Mouse (Mus musculus) testis, adult 2 months (tissue): ENCODE data around the gene Pnmal2. TPM values are rescaled to one million over a fixed set of nuclear protein-coding genes. Genes with fewer than 3 reads are reported as not detected.
A peak's percentile ranks its signal among the peaks of the same experiment; 100 is the strongest.

Source experiments
- H3K27ac ChIP-seq: fragments of 200-500 bp; 2 replicates; pipeline ENCODE4 v1.5.1; 2012; ENCODE audit warnings: low read depth, low read length; ENCODE audit not compliant: control insufficient read depth, insufficient read depth
- H3K27me3 ChIP-seq: fragments of 200-500 bp; 2 replicates; pipeline ENCODE4 v1.6.1; 2012; ENCODE audit warnings: mild to moderate bottlenecking, low read length, moderate library complexity; ENCODE audit not compliant: control insufficient read depth, insufficient read depth
- H3K36me3 ChIP-seq: fragments of 200-500 bp; 2 replicates; pipeline ENCODE4 v1.6.1; 2012; ENCODE audit warnings: mild to moderate bottlenecking, low read length; ENCODE audit not compliant: control insufficient read depth, insufficient read depth
- H3K4me1 ChIP-seq: fragments of 200-500 bp; 2 replicates; pipeline ENCODE4 v1.6.1; 2012; ENCODE audit warnings: low read length; ENCODE audit not compliant: control insufficient read depth, insufficient read depth
- H3K4me3 ChIP-seq: fragments of 200-500 bp; 2 replicates; pipeline ENCODE4 v1.5.1; 2012; ENCODE audit warnings: low read depth, mild to moderate bottlenecking, low read length, moderate library complexity, mixed read lengths; ENCODE audit not compliant: control insufficient read depth
- CTCF ChIP-seq: fragments of 200-500 bp; IDR thresholded peaks from 2 replicates; pipeline ENCODE4 v1.5.1; 2012; ENCODE audit warnings: low read depth, mild to moderate bottlenecking, inconsistent platforms, low read length, moderate library complexity; ENCODE audit not compliant: control insufficient read depth, insufficient read depth, insufficient replicate concordance
- POLR2A ChIP-seq: fragments of 200-500 bp; IDR thresholded peaks from 2 replicates; pipeline ENCODE4 v1.6.1; 2012; ENCODE audit warnings: low read depth, mild to moderate bottlenecking, inconsistent platforms, low read length, moderate library complexity; ENCODE audit not compliant: control insufficient read depth
- polyA plus RNA-seq: library from polyadenylated mRNA; depleted of rRNA; stranded (reverse); fragments of >200 nt; gene quantifications from 2 replicates; pipeline ENCODE4 v1.2.3, GENCODE M21; 2012

The Pnmal2 gene
- polyA plus RNA-seq, 1 experiment: 41.6 TPM

DNA sequence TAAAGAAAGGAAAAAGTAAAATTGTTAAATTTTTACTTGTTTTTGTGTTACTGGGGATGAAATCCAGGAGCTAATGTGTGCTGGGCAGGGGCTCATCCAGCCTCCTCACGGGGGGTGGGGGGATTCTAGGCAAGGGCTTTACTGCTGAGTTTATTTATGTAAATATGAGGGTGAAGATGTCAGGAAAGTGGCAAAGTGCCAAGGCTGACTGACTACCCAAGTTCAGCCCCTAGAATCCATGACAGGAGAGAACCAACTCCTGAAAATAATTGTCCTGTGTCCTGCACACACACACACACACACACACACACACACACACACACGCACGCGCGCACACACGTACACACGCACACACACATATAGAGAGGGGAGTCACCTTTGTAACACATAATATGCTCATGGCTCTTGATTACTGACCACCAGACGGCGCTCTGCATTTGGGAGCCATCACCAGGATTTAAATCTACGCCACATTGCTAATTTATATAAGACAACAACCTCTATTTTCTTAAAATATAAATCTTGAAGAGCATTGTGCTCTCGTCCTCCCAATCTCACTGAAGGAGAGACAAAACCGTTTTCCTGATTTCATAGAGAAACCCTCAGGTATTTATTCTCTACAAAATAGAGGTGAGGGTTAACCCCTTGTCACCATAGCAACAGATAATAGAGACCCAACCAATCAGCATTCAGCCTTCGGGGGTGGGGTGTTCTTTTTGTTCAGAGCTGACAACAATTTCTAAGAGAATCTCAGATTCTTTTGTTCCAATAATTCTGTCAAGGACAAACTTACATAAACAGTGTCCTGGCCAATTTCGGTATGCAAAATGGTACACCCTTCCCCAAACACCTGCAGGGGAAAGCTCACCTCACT, 11.5 kb upstream of the Pnmal2 start:
- Histone ChIP-seq H3K4me1 (peaks cover 9% of the 10 kb centered on the region), H3K4me3 (peak overlapping the region; percentile 77), H3K27ac (no peak overlapping the region), H3K27me3 (no peaks in the 10 kb centered on the region), H3K36me3 (no peaks in the 10 kb centered on the region)
- 0 out of 2 replicates have a peak, but pooled peaks have one; percentile 3 for TF ChIP-seq CTCF
- no peak for TF ChIP-seq POLR2A

DNA sequence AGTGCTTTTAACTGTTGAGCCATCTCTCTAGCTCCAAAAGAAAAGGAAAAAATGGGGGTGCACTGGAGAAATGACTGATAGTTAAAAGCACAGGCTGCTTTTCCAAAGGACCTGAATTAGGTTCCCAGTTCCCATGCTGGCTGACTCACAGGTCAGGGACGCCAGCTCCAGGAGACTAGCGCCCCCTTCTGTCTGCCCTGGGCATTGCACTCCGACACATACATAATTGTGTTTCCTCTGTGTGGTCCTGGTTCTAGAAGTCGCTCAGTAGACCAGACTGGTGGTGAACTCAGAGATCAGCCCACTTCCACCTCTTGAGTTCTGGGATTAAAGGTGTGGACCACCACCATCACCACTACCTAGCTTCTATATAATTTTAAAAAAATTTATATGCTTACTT, 7.2 kb upstream of the Pnmal2 start:
- Histone ChIP-seq H3K27me3 (no peaks in the 10 kb centered on the region), H3K36me3 (no peaks in the 10 kb centered on the region), H3K4me1 (peaks cover 4% of the 10 kb centered on the region), H3K27ac (no peak overlapping the region), H3K4me3 (no peak overlapping the region)
- no peak for TF ChIP-seq POLR2A
- TF ChIP-seq CTCF: peak; percentile 95

DNA sequence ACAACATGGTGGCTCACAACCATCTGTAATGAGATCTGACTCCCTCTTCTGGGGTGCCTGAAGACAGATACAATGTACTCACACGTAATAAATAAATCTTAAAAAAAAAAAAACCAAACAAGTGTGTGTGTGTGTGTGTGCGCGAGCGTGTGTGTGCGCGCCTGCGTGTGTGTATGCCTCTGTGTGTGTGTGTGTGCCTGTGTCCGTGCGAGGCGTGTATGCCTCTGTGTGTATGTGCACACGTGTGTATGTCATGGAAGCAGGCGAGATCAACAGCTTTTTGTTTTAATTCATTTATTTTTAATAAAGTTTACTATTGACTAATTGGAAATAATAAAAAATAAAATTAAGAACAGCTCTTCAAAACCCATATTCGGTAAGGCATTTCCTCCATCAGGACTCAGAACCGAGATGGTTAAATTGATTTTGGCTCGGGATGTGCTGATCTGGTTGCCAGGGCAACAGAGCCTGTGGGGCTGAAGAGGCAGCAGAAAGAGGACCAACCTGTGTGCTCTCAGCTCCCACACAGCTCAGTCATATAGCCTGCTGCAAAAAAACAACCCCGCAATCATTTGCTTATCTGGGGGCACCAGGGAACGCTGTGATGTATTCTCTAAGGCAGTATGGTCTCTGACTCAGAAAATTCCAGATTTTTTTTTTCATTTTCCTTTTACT, 6.2 kb upstream of the Pnmal2 start:
- Histone ChIP-seq H3K27me3 (no peaks in the 10 kb centered on the region), H3K36me3 (no peaks in the 10 kb centered on the region), H3K27ac (no peak overlapping the region), H3K4me1 (no peaks in the 10 kb centered on the region; the same call in 1 of the 2 replicates), H3K4me3 (no peak overlapping the region)
- TF ChIP-seq CTCF (no peak), POLR2A (no peak)

DNA sequence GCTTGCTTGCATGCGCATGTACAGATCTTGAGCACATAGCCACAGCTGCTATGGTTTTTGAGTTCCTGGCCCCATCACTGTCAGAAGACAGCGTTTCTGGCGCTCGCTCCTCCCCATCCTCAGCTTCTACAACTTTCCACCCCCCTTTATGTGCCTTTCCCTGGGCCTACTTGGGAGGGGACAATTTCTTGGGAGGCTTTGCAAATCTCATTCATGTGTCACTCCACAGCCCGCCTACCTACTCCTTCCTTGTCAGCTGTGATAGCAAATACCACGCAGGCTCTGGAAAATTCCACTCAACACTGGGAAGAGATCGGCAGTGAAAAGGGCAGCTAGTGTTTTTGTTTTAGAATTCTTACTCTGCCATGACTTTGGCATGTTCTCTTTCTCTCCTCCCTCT, 4.2 kb upstream of the Pnmal2 start:
- H3K36me3 ChIP-seq: no peaks in the 10 kb centered on the region
- no peak overlapping the region for H3K27ac ChIP-seq
- H3K4me1 ChIP-seq: peaks cover 8% of the 10 kb centered on the region; the same call in 1 of the 2 replicates
- TF ChIP-seq CTCF (no peak), POLR2A (no peak)
- no peak overlapping the region for H3K4me3 ChIP-seq
- H3K27me3 ChIP-seq: no peaks in the 10 kb centered on the region

DNA sequence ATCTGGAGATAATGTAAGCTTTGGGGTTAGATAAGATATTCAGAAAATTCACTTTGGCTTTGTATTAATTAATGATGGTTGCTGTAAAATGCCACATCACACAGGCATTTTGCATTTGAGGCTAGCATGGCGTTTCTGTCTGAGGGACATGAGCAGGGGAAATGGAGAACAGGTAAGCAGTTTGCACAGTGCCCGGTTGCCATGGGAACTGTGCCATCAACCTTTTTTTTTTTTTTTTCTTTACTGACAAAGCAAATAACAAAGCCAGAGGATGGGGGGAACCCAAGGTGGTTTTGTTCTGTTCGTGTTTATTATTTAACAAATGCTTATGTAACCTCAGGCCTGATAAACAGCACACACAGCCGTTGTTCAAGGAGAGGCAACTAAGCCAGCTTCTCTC, 1.6 kb upstream of the Pnmal2 start:
- H3K4me1 ChIP-seq: peaks cover 19% of the 10 kb centered on the region
- TF ChIP-seq CTCF (no peak), POLR2A (no peak)
- H3K27me3 ChIP-seq: no peaks in the 10 kb centered on the region
- H3K4me3 ChIP-seq: no peak overlapping the region
- H3K36me3 ChIP-seq: no peaks in the 10 kb centered on the region
- no peak overlapping the region for H3K27ac ChIP-seq

DNA sequence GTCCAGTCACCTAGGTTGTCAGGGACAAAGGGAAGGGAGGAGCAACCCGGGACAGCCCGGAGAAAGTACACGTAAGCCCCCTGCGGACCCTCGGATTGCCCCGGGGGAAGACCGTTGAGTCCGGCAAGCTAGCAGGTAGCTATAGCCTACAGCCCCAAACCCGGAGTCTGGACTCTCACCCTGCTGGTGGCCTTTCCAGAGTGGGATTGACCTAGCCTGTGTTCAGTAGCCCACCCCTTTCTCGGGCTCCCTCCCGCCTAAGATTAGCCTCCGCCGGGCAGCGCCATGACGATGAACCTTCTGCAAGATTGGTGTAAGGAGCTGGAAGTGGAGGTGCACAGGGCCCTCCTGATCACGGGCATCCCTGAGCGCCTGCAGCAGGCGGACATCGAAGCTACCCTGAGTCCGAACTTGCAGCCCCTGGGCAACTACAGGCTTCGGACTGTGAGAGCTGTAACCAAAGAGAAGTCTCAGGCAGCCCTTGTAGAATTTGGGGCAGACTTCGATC, 380 bp downstream of the Pnmal2 start:
- no peaks in the 10 kb centered on the region for H3K36me3 ChIP-seq
- peak overlapping the region; percentile 82 for H3K27ac ChIP-seq
- TF ChIP-seq POLR2A (no peak), CTCF (no peak)
- H3K4me3 ChIP-seq: peak overlapping the region; percentile 83
- H3K4me1 ChIP-seq: peaks cover 31% of the 10 kb centered on the region
- no peaks in the 10 kb centered on the region for H3K27me3 ChIP-seq

DNA sequence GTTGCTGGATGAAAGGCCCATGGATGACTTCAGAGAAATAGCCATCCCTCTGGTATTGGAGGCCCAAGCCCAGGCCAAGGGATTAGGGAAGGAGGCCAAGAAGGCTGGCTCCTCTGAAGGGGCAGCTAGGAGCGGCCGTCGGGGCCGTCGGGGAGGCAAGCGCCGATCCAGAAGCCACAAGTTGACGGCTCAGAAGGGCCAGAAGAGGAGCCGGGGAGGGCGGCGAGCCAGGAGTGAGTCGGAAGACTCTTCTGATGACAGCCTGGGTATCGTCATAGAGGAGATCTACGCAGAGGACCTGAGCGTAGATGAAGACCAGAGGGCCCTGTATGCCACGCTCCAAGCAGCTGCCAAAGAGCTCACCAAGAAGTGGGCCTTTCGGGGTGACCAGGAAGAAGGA, 937 bp downstream of the Pnmal2 start:
- TF ChIP-seq POLR2A: peak; percentile 80; the same call in 1 of the 2 replicates
- no peak for TF ChIP-seq CTCF
- H3K36me3 ChIP-seq: no peaks in the 10 kb centered on the region
- H3K4me1 ChIP-seq: peaks cover 34% of the 10 kb centered on the region
- H3K27me3 ChIP-seq: no peaks in the 10 kb centered on the region
- H3K27ac ChIP-seq: peak overlapping the region; percentile 82
- H3K4me3 ChIP-seq: peak overlapping the region; percentile 83
